Mouse (Mus musculus) intestine, postnatal 0 days (tissue): ENCODE measurements around the gene Ddah2. TPM values are rescaled to one million over a fixed set of nuclear protein-coding genes. Genes with fewer than 3 reads are reported as not detected.
"Not testable (repeated sequence)": the region's sequence is repeated elsewhere in the genome, so short reads cannot be mapped to it uniquely, and the experiment has no call there.

Source experiments
- ATAC-seq: fragments of 200-750 bp; cut with Nextera tagmentation; 2 replicates; pipeline ENCODE4 v1.8.0; 2017; ENCODE audit warnings: mild to moderate bottlenecking, moderate TSS enrichment, moderate library complexity
- H3K27ac ChIP-seq: fragments of 300-500 bp; sonication (generic); 2 replicates; pipeline ENCODE4 v1.5.1; 2014; ENCODE audit warnings: mild to moderate bottlenecking, low read depth, low read length, moderate library complexity
- H3K27me3 ChIP-seq: fragments of 300-500 bp; sonication (generic); replicated peaks from 2 replicates; pipeline ENCODE4 v1.6.1; 2014; ENCODE audit warnings: low read length, mixed read lengths; ENCODE audit not compliant: control insufficient read depth, insufficient read depth
- H3K36me3 ChIP-seq: fragments of 300-500 bp; sonication (generic); 2 replicates; pipeline ENCODE4 v1.6.1; 2014; ENCODE audit warnings: mild to moderate bottlenecking, moderate library complexity; ENCODE audit not compliant: control insufficient read depth, insufficient read depth
- H3K4me1 ChIP-seq: fragments of 300-500 bp; sonication (generic); replicated peaks from 2 replicates; pipeline ENCODE4 v1.6.1; 2014; ENCODE audit warnings: antibody characterized with exemption, low read length, mixed read lengths; ENCODE audit not compliant: control insufficient read depth, insufficient read depth
- H3K4me2 ChIP-seq: fragments of 300-500 bp; sonication (generic); replicated peaks from 2 replicates; pipeline ENCODE4 v1.6.1; 2014; ENCODE audit warnings: low read depth, mild to moderate bottlenecking, moderate library complexity
- H3K4me3 ChIP-seq: fragments of 300-500 bp; sonication (generic); 2 replicates; pipeline ENCODE4 v1.5.1; 2014; ENCODE audit warnings: low read depth, low read length
- H3K9ac ChIP-seq: fragments of 300-500 bp; sonication (generic); 2 replicates; pipeline ENCODE4 v1.6.1; 2014; ENCODE audit warnings: mild to moderate bottlenecking, low read depth, low read length
- H3K9me3 ChIP-seq: fragments of 300-500 bp; sonication (generic); 2 replicates; pipeline ENCODE4 v1.6.1; 2016; ENCODE audit warnings: mixed run types; ENCODE audit not compliant: control insufficient read depth
- CTCF ChIP-seq: sonication (generic); IDR thresholded peaks from 2 replicates; pipeline ENCODE4 v1.5.1; 2016; ENCODE audit warnings: low read depth, mild to moderate bottlenecking, control low read depth, antibody characterized with exemption, moderate library complexity
- WGBS: fragments of 180-500 bp; shearing (Covaris S2); extraction: QIAGEN DNeasy Blood & Tissue Kit; methylation state at CpG from one replicate; pipeline ENCODE4 v1.1.7; 2014; 5-methylcytosine and 5-hydroxymethylcytosine counted together
- polyA plus RNA-seq: library from polyadenylated mRNA; unstranded; fragments of >200 nt; fragmentation: Nextera tagmentation; extraction: Ambion mirVana; gene quantifications from 2 replicates; pipeline ENCODE4 v1.2.1, GENCODE M21; 2015

The Ddah2 gene
- polyA plus RNA-seq, 1 experiment from 2014 or later: 68.3 TPM

DNA sequence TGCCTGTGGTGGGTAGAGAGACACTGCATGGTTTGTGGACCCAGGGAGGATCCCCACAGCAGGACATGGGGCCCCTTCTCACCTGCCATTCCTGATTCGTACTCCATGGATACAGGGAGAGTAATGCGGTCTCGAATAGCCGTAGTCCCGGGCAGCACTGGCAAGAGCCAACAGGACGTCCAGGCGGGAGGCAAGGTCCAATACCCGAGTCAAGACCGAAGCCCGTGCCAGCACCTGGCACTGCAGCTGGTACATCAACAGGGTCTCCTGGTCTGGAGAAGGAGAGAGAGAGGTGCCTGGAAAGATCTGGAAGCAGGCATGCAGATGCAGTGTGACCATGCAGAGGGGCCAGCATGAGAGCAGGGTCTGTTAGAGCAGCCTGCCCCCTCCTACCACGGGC is 27.6 kb upstream of the Ddah2 start:
- no peaks in the 10 kb centered on the region for H3K36me3 ChIP-seq
- 90% methylated on average over 11 of the region's 11 CpGs for WGBS
- H3K27ac ChIP-seq: no peak overlapping the region
- no peak overlapping the region for H3K4me2 ChIP-seq
- no peak overlapping the region for H3K4me3 ChIP-seq
- H3K9me3 ChIP-seq: no peaks in the 10 kb centered on the region
- H3K4me1 ChIP-seq: no peaks in the 10 kb centered on the region
- no peak for ATAC-seq
- TF ChIP-seq CTCF: no peak
- no peaks in the 10 kb centered on the region for H3K27me3 ChIP-seq
- no peak overlapping the region for H3K9ac ChIP-seq

DNA sequence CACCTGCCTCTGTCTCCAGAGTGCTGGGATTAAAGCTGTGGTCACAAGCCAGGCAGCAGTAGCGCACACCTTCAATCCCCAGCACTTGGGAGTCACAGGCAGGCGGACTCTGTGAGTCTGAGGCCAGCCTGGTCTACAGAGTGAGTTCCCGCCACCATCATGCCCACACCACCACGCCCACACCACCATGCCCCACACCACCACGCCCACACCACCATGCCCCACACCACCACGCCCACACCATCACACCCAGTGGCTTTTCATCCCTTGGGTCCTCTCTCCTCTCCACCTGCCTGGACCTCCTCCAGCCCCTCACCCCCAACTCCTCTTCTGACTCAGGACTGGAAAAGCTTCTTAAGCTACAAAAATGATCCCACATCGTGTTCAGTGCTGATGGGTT is 27.0 kb upstream of the Ddah2 start:
- H3K4me3 ChIP-seq: no peak overlapping the region
- H3K4me1 ChIP-seq: no peaks in the 10 kb centered on the region
- H3K4me2 ChIP-seq: no peak overlapping the region
- H3K9me3 ChIP-seq: no peaks in the 10 kb centered on the region
- no peaks in the 10 kb centered on the region for H3K27me3 ChIP-seq
- WGBS: 85% methylated on average over 7 of the region's 7 CpGs
- TF ChIP-seq CTCF: no peak
- no peak overlapping the region for H3K9ac ChIP-seq
- H3K36me3 ChIP-seq: no peaks in the 10 kb centered on the region
- H3K27ac ChIP-seq: no peak overlapping the region
- ATAC-seq: no peak

DNA sequence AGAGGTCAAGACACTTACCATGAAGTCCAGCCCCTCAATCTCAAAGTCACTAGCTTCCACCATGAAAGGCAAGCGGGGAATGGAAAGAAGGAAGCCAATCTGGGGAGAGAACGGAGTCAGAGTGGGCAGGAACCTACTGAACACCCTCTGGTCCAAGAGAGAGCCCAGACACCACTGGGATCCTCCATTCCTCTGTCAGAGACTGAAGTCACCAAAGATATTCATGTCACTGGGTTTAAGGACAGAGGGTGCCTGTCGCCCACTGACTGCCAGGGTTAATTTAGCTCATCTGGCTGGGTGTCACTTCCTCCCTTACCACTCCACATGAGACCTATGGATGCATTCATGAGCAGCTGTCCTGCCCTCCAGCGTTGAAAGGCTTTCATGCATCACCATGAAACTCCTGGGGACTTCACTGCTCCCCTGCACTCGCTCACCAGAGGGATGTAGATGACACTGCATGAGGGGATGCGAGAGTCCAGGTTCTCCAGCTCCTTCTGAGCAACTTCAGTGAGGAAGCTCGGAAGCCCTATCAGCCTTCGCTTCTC is 26.4 kb upstream of the Ddah2 start:
- Histone ChIP-seq H3K4me3 (no peak overlapping the region), H3K9ac (no peak overlapping the region), H3K9me3 (no peaks in the 10 kb centered on the region), H3K4me2 (no peak overlapping the region), H3K27me3 (no peaks in the 10 kb centered on the region), H3K27ac (no peak overlapping the region), H3K36me3 (no peaks in the 10 kb centered on the region), H3K4me1 (no peaks in the 10 kb centered on the region)
- TF ChIP-seq CTCF: no peak
- ATAC-seq: no peak
- WGBS: 76% methylated on average over 8 of the region's 8 CpGs

DNA sequence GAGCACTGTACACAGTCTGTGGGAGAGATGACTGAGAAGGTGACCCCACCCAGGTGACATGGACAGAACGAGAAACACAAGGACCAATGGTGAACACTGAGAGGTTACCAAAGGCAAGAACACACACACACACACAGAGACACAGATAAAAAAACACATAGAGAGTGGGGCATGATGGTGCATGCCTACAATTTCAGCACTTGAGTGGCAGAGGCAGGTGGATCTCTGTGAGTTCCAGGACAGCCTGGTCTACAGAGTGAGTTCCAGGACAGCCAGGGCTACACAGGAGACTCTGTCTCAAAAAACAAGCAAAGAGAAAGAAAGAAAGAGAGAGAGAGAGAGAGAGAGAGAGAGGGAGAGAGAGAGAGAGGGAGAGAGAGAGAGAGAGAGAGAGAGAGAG is 25.1 kb upstream of the Ddah2 start:
- WGBS: 55% methylated on average over 1 of the region's 1 CpGs
- H3K4me2 ChIP-seq, H3K9me3 ChIP-seq, H3K9ac ChIP-seq, H3K27ac ChIP-seq, H3K4me3 ChIP-seq, H3K36me3 ChIP-seq, H3K4me1 ChIP-seq, ATAC-seq, H3K27me3 ChIP-seq: not testable (repeated sequence)

DNA sequence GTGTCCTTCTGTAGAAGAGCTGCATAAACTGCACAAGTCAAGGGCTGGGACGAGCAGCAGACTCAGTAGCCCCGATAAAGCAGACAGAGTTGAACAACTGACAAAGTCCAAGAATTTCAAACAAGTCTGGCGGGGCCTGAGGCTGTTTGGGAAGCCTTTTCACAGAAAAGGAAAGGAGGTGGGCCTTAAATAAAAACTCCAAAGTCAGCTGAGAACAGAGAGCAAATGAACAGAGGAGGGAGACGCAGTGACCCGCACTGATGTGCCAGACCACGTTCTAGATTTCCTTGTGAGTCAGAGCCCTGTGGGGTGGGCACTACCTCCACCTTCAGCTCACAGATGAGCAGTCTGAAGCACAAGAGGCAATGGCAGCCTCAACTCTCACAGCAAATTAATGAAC is 23.9 kb upstream of the Ddah2 start:
- TF ChIP-seq CTCF: no peak
- no peak for ATAC-seq
- no peak overlapping the region for H3K4me3 ChIP-seq
- 35% methylated on average over 6 of the region's 6 CpGs for WGBS
- H3K27me3 ChIP-seq: no peaks in the 10 kb centered on the region
- H3K36me3 ChIP-seq: no peaks in the 10 kb centered on the region
- H3K9me3 ChIP-seq: no peaks in the 10 kb centered on the region
- H3K4me1 ChIP-seq: no peaks in the 10 kb centered on the region
- no peak overlapping the region for H3K9ac ChIP-seq
- no peak overlapping the region for H3K27ac ChIP-seq
- H3K4me2 ChIP-seq: no peak overlapping the region

DNA sequence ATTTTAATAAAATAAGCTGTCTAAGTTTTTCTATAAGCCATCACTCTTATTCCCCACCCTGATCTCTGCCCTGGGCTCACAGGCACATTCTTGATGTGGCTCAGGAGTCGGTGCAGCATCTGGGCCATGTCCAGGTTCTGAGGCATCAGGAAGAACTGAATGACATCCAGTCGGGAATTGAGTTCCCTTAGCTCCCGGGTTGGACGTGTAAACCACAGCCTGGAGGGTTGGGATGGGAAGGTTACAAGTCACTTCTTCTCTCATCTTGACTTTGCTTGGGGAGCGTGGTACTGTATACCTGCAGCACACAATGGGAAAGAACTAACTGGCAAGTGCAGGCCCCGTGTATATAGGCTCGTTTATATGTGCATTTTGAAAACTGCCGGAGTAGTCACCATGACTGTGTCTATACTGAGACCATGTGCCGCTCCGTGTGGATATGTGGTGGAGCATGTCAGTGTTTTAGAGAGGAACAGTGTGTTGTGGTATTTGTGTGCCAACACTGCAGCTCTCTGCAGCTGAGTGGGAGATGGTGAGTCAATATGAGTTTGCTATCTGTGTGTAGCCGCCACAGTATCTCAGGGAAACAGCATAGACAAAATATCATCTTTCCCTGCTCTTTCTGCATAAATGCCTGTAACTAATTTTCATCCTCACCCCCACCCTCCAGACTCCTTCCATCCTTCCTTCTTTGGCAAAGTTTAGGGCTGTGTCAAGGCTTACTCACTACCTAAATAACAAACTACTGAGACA is 19.5 kb upstream of the Ddah2 start:
- no peak for ATAC-seq
- H3K4me1 ChIP-seq: no peaks in the 10 kb centered on the region
- 87% methylated on average over 11 of the region's 11 CpGs for WGBS

More for the DNA sequence above, 19.5 kb upstream of the Ddah2 start:
- Histone ChIP-seq H3K9ac (no peak overlapping the region), H3K27me3 (no peaks in the 10 kb centered on the region), H3K9me3 (no peaks in the 10 kb centered on the region), H3K4me3 (no peak overlapping the region), H3K36me3 (no peaks in the 10 kb centered on the region), H3K27ac (no peak overlapping the region), H3K4me2 (no peak overlapping the region)
- TF ChIP-seq CTCF: no peak
